Mouse (Mus musculus): ENCODE measurements around the gene Med4. TPM values are rescaled to one million over a fixed set of nuclear protein-coding genes. Genes with fewer than 3 reads are reported as not detected.
A peak's percentile ranks its signal among the peaks of the same experiment; 100 is the strongest.

The Med4 gene
- 16.3 TPM in 1 of 2 replicates, not detected in the other for polyA plus RNA-seq (2012; ENCODE audit: insufficient read depth, low replicate concordance)

DNA sequence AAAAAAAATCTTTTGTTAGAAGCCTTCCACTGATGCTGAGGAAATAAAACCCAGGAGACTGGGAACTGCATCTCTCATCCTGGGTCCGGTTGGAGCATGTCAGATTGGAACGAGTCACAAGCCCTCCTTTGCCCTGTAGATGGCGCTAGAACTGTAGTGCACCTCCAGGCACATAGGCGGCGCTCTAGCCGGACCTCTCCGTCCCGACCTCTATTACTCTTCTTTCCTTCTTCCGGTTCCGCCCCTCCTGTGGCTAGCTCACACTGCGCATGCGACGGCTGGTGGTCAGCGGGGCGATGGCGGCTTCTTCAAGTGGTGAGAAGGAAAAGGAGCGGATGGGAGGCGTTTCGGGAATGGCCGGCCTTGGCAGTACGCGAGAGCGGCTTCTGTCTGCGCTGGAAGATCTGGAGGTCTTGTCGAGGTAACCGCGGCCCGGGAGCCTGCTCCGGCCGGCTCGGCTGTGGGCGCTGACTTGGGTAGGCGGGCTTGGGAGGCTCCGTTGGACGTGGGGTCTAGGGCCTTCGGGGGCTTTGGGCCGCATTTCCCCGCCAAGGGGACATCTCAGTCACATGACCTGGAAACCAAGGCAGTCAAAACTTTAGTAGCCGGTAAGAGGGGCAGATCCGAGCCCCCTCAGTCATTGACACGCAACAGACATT lies at the start of gene Med4:
Med4 (plus strand) TSS at position 261 of the 659 bp plus-strand sequence.
- no peaks in the 10 kb centered on the region for H3K9me3 ChIP-seq
- peaks cover 71% of the 10 kb centered on the region for H3K4me1 ChIP-seq
- H3K36me3 ChIP-seq (replicated peaks; ENCODE audit: low read length): peaks cover 34% of the 10 kb centered on the region
- peak within 1 kb of the TSS; percentile 95 for H3K4me3 ChIP-seq (replicated peaks)
- TF ChIP-seq GATA1 (IDR thresholded peaks at IDR 0.05; ENCODE audit: borderline replicate concordance, low read length) (no peak), FLI1 (IDR thresholded peaks at IDR 0.05; ENCODE audit: low read length) (0 out of 2 replicates have a peak, but pooled peaks have one; percentile 38)
- no peaks in the 10 kb centered on the region for H3K27me3 ChIP-seq (replicated peaks)

DNA sequence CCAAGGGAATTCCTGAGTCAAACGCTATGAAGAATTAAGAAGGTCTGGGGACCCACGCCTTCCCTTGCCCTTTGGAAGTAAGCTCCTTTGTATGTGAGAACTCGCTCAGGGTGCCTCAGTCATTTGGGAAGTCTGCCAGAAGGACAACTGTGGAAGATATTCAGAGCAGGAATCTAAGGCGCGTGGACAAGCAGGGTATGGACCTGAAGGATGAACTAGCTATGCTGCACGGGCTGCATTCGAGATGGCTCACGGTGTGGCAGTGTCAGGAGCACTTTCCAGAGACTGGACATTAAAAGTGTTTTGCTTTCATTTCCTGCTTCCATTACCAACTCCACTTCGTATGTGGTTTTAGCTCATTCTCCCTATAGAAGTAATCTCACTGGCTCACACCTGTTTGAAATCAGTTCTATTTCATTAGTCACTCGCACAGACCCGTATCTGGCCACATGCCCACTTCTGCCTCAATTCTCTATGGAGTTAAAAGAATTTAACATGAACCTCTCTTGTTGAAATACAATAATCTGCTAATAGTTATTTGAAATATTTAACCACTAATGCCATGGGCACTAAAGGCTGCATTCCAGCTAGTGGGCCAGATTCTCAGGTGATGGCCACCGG lies 49.2 kb upstream of the Med4 start:
- TF ChIP-seq GATA1 (IDR thresholded peaks at IDR 0.05; ENCODE audit: borderline replicate concordance, low read length) (no peak), FLI1 (IDR thresholded peaks at IDR 0.05; ENCODE audit: low read length) (no peak)
- Histone ChIP-seq H3K27me3 (replicated peaks) (peaks cover 3% of the 10 kb centered on the region), H3K4me1 (peaks cover 12% of the 10 kb centered on the region), H3K9me3 (peaks cover 5% of the 10 kb centered on the region), H3K4me3 (replicated peaks) (no peak overlapping the region), H3K36me3 (replicated peaks; ENCODE audit: low read length) (peaks cover 3% of the 10 kb centered on the region)

DNA sequence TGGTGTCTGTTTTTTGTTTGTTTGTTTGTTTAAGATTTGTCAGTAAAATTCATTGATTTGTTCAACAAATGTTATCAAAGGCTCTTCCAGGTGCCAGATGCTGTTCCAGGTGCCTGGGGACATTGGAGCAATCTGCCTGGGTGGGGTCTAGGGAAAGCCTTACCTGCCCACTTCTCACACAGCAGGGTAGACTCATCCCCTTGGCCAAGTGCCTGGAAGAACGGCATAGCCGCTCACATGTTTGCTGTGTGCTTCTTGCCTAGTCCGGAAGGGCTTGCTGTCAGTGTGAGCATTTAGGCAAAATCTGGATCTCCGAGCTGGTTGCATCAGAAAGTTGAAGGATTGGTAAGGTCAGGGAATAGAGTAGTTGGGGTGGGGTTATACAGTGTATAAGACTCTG lies 47.6 kb upstream of the Med4 start:
- Histone ChIP-seq H3K27me3 (replicated peaks) (peaks cover 3% of the 10 kb centered on the region), H3K4me1 (peaks cover 12% of the 10 kb centered on the region), H3K36me3 (replicated peaks; ENCODE audit: low read length) (peaks cover 3% of the 10 kb centered on the region), H3K4me3 (replicated peaks) (no peak overlapping the region), H3K9me3 (peaks cover 5% of the 10 kb centered on the region)
- TF ChIP-seq FLI1 (IDR thresholded peaks at IDR 0.05; ENCODE audit: low read length) (no peak), GATA1 (IDR thresholded peaks at IDR 0.05; ENCODE audit: borderline replicate concordance, low read length) (no peak)

DNA sequence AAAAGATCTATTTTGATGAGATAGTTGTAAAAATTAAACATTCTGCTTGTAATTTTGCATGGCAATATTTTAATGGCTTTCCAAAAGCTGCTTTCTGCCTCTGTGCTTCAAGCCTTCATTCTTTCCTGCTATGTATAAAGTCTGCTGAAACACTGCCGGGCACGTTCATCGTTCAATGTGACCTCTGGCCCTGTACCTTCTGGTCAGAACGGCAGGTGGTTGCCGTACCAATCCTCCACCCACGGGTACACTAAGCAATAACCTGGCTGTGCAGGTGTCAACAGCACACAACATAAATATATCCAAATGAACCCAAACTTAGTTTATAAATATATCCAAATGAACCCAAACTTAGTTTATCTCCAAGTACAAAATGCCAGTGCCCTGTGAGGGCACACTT lies 42.1 kb upstream of the Med4 start:
- H3K9me3 ChIP-seq: no peaks in the 10 kb centered on the region
- H3K4me3 ChIP-seq (replicated peaks): no peak overlapping the region
- H3K27me3 ChIP-seq (replicated peaks): peaks cover 3% of the 10 kb centered on the region
- H3K36me3 ChIP-seq (replicated peaks; ENCODE audit: low read length): no peaks in the 10 kb centered on the region
- peaks cover 16% of the 10 kb centered on the region for H3K4me1 ChIP-seq
- TF ChIP-seq GATA1 (IDR thresholded peaks at IDR 0.05; ENCODE audit: borderline replicate concordance, low read length) (no peak), FLI1 (IDR thresholded peaks at IDR 0.05; ENCODE audit: low read length) (no peak)

DNA sequence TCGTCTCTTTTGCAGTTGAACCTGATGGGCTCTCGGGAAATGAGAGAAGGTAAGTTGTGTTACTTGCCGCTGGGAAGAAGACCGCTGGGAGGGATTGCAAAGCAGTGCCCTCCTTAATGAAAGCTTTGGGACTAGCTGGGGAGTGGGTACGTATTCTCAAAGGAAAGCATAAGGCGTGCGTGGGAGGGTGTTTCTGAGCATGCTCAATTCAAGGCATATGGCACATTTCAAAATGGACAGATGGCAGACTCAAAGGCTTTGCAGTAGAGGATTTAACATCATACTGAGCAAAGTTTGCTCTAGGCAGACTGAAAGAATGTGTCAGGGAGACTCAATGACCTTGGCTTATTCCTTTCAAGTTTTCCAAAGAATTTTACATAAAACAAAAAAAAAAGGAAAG lies 40.3 kb upstream of the Med4 start:
- Histone ChIP-seq H3K36me3 (replicated peaks; ENCODE audit: low read length) (no peaks in the 10 kb centered on the region), H3K4me1 (peaks cover 32% of the 10 kb centered on the region), H3K9me3 (no peaks in the 10 kb centered on the region), H3K27me3 (replicated peaks) (peaks cover 1% of the 10 kb centered on the region), H3K4me3 (replicated peaks) (no peak overlapping the region)
- no peak for TF ChIP-seq GATA1 (IDR thresholded peaks at IDR 0.05; ENCODE audit: borderline replicate concordance, low read length)
- TF ChIP-seq FLI1 (IDR thresholded peaks at IDR 0.05; ENCODE audit: low read length): no peak

DNA sequence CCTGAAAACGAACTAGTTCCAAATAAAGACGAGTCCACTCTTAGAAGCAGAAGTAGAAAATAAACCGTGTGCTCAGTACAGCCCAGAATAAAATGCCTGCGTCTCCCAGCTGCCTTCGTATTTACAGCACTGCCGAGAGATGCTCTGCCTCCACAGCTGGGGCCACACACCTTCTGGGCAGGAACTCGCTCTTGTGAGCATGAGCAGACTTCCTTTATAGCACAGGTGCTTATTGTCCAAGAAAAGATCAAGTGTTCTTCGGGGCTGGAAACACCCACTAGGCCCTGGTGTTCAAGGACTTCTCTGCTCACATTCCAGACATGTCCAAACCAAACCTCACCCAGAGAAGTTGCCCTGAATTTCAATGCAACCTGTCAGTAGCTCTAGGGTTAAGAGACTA lies 39.2 kb upstream of the Med4 start:
- no peaks in the 10 kb centered on the region for H3K36me3 ChIP-seq (replicated peaks; ENCODE audit: low read length)
- TF ChIP-seq GATA1 (IDR thresholded peaks at IDR 0.05; ENCODE audit: borderline replicate concordance, low read length) (no peak), FLI1 (IDR thresholded peaks at IDR 0.05; ENCODE audit: low read length) (no peak)
- H3K4me1 ChIP-seq: peaks cover 41% of the 10 kb centered on the region
- no peak overlapping the region for H3K4me3 ChIP-seq (replicated peaks)
- H3K9me3 ChIP-seq: no peaks in the 10 kb centered on the region
- no peaks in the 10 kb centered on the region for H3K27me3 ChIP-seq (replicated peaks)

DNA sequence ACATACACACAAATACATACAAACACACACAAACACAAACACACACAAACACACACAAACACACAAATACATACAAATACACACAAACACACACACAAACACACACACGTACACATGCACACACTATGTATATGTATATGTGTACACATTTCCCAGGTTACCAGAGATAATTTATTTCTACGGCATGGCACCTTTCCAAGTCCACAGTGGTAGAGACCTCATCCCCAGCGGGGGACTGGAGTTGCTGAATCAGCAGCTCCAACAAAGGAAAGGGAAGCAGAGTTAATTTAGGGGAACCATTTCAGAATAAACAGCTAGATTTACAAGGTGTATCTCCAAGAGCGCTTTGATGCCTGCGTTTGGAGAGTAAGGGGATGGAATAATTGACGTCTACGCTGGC lies 37.6 kb upstream of the Med4 start:
- H3K9me3 ChIP-seq: no peaks in the 10 kb centered on the region
- H3K4me1 ChIP-seq: peaks cover 41% of the 10 kb centered on the region
- TF ChIP-seq GATA1 (IDR thresholded peaks at IDR 0.05; ENCODE audit: borderline replicate concordance, low read length) (no peak), FLI1 (IDR thresholded peaks at IDR 0.05; ENCODE audit: low read length) (no peak)
- H3K36me3 ChIP-seq (replicated peaks; ENCODE audit: low read length): no peaks in the 10 kb centered on the region
- H3K4me3 ChIP-seq (replicated peaks): no peak overlapping the region
- H3K27me3 ChIP-seq (replicated peaks): no peaks in the 10 kb centered on the region

DNA sequence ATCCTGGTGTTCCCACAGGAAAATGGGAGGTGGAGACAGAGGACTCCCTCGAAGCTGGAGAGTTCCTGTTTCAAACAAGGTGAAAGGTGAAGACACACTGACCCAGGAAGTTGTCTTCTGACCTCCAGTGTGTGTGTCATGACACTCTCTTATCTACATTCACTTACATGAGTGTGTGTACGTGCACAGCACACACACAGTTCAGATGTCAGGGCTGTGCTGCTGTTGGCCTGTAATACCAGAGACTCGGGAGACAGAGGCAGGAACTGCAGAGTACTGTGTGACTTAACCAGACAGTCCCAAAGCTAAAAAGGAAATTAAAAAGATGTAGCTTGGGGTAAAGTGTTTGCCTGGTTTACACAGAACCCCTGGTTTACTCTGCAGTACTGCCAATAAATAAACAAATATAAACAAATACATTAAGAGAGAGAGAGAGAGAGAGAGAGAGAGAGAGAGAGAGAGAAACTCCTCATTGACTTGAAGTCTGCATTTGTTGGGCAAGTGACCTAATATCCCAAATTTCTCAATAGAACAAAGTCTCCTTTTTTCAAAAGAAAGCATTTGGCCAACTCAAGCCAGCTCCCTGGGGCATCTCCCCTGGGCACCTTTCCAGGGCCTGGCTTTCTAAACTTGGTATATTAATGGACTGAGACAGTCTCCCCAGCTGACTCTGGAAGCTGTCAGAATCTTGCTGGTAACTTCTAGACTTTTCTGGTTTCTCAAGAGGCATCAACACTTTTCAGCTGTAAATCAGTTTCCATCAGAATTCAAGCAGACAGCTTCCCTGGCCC lies 36.0 kb upstream of the Med4 start:
- H3K27me3 ChIP-seq (replicated peaks): no peaks in the 10 kb centered on the region
- H3K4me3 ChIP-seq (replicated peaks): peak overlapping the region; percentile 21
- TF ChIP-seq FLI1 (IDR thresholded peaks at IDR 0.05; ENCODE audit: low read length): no peak
- no peak for TF ChIP-seq GATA1 (IDR thresholded peaks at IDR 0.05; ENCODE audit: borderline replicate concordance, low read length)
- peaks cover 38% of the 10 kb centered on the region for H3K4me1 ChIP-seq
- H3K36me3 ChIP-seq (replicated peaks; ENCODE audit: low read length): no peaks in the 10 kb centered on the region
- no peaks in the 10 kb centered on the region for H3K9me3 ChIP-seq

DNA sequence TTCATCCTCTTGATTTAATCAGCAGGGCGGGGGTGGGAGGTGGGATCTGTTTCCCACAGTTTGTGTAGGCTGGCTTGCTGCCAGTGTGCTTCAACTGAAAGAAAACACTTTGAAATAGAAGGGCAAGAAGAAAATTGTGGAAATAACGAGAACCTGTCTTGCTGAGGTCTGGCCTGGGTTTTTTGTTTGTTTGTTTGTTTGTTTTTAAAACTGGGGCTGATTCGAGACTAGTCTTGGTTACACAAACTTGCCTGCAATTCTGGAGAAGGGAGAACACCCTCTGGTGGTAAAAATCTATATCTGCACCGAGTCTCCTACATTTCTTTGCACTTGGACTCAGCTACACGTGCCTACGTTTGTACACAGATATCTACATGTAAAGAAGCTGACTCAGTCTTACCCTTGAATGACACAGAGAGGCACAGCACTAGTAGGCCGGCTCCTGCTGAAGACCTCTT lies 35.2 kb upstream of the Med4 start:
- H3K4me1 ChIP-seq: peaks cover 42% of the 10 kb centered on the region
- no peaks in the 10 kb centered on the region for H3K9me3 ChIP-seq
- H3K4me3 ChIP-seq (replicated peaks): no peak overlapping the region
- TF ChIP-seq GATA1 (IDR thresholded peaks at IDR 0.05; ENCODE audit: borderline replicate concordance, low read length) (no peak), FLI1 (IDR thresholded peaks at IDR 0.05; ENCODE audit: low read length) (no peak)
- no peaks in the 10 kb centered on the region for H3K27me3 ChIP-seq (replicated peaks)
- H3K36me3 ChIP-seq (replicated peaks; ENCODE audit: low read length): no peaks in the 10 kb centered on the region

All from megakaryocyte, embryonic 14.5 days (primary cell).